Mouse (Mus musculus) adipose tissue, adult 10 weeks (tissue): ENCODE data around the gene Cmpk2. TPM values are rescaled to one million over a fixed set of nuclear protein-coding genes. Genes with fewer than 3 reads are reported as not detected.

ENCODE experiments used
- polyA plus RNA-seq: library from polyadenylated mRNA; stranded (reverse); fragments of 350-450 nt; fragmentation: Illumina TruSeq; extraction: RNeasy Lipid Tissue Mini Kit (QIAGEN cat#74804); gene quantifications from one replicate; pipeline ENCODE4 v1.2.3, GENCODE M21; 2014; ENCODE audit warnings: low read depth, low replicate concordance

Gene Cmpk2
- polyA plus RNA-seq, result 4.3 TPM

GRCm38 (mm10) chr12:26469098-26470041 lies at the start of gene Cmpk2:
Gene Cmpk2, plus strand, starts transcription at chr12:26469204.

GRCm38 (mm10) chr12:26456028-26456698 lies 12.8 kb upstream of the Cmpk2 start, which contains the start of gene Rsad2:
Gene Rsad2, minus strand, starts transcription at chr12:26456452.

Other genes starting within 250 kb of the Cmpk2 start
- gene Rnf144a, start 54.0 kb upstream of the Cmpk2 start, polyA plus RNA-seq, result 11.1 TPM
- gene Rsad2, start 12.8 kb upstream of the Cmpk2 start, polyA plus RNA-seq, result 5.7 TPM